Mouse (Mus musculus) splenic B cell, adult 2 months (primary cell): ENCODE results near the gene Vps26b.

ENCODE experiments used
- DNase-seq: peaks from one replicate; pipeline ENCODE4 v3.0.0-alpha.2; 2011; ENCODE audit warnings: low read depth, low spot score
- H3K27me3 ChIP-seq: 2 replicates; pipeline ENCODE4 v1.6.1; 2012; ENCODE audit warnings: mild to moderate bottlenecking, low read length, moderate library complexity, mixed read lengths; ENCODE audit not compliant: control insufficient read depth, poor library complexity, insufficient read depth, severe bottlenecking
- H3K36me3 ChIP-seq: 2 replicates; pipeline ENCODE4 v1.6.1; 2012; ENCODE audit warnings: mild to moderate bottlenecking, low read length, moderate library complexity, mixed read lengths; ENCODE audit not compliant: control insufficient read depth, poor library complexity, insufficient read depth, severe bottlenecking

Gene Vps26b

GRCm38 (mm10) chr9:27005933-27006332 lies 23.9 kb downstream of the Vps26b start:
- Histone ChIP-seq H3K27me3 (no peaks in the 10 kb centered on the region), H3K36me3 (no peaks in the 10 kb centered on the region)
- DNase-seq: no peak

GRCm38 (mm10) chr9:27005231-27005630 lies 24.6 kb downstream of the Vps26b start:
- H3K27me3 ChIP-seq: no peaks in the 10 kb centered on the region
- DNase-seq: no peak

GRCm38 (mm10) chr9:26999461-27000395 lies 30.1 kb downstream of the Vps26b start, which contains the start of the genes Acad8 and Thyn1:
TSS of gene Acad8 (minus strand) at chr9:26999566.
TSS of gene Thyn1 (plus strand) at chr9:26999710.
- Histone ChIP-seq H3K27me3 (no peaks in the 10 kb centered on the region), H3K36me3 (no peaks in the 10 kb centered on the region)
- DNase-seq: peak; percentile 93

More at GRCm38 (mm10) chr9:27005231-27005630, 24.6 kb downstream of the Vps26b start:
- H3K36me3 ChIP-seq: no peaks in the 10 kb centered on the region

- H3K27me3 ChIP-seq: no peaks in the 10 kb centered on the region
- DNase-seq: no peak
Measured at GRCm38 (mm10) chr9:26998669-26999460, 31.0 kb downstream of the Vps26b start.

GRCm38 (mm10) chr9:26997501-26997900 lies 32.4 kb downstream of the Vps26b start:
- H3K36me3 ChIP-seq: no peaks in the 10 kb centered on the region
- DNase-seq: no peak
- no peaks in the 10 kb centered on the region for H3K27me3 ChIP-seq

More at GRCm38 (mm10) chr9:26998669-26999460, 31.0 kb downstream of the Vps26b start:
- H3K36me3 ChIP-seq: no peaks in the 10 kb centered on the region

- Histone ChIP-seq H3K36me3 (no peaks in the 10 kb centered on the region), H3K27me3 (no peaks in the 10 kb centered on the region)
- DNase-seq: peak; percentile 36
Measured at GRCm38 (mm10) chr9:26997062-26997461, 32.8 kb downstream of the Vps26b start.

GRCm38 (mm10) chr9:26993900-26994299 lies 36.0 kb downstream of the Vps26b start:
- no peaks in the 10 kb centered on the region for H3K36me3 ChIP-seq
- H3K27me3 ChIP-seq: no peaks in the 10 kb centered on the region
- no peak for DNase-seq

GRCm38 (mm10) chr9:26993118-26993517 lies 36.7 kb downstream of the Vps26b start:
- no peak for DNase-seq
- no peaks in the 10 kb centered on the region for H3K27me3 ChIP-seq
- H3K36me3 ChIP-seq: no peaks in the 10 kb centered on the region

GRCm38 (mm10) chr9:26990181-26990580 lies 39.7 kb downstream of the Vps26b start:
- no peak for DNase-seq
- no peaks in the 10 kb centered on the region for H3K36me3 ChIP-seq
- H3K27me3 ChIP-seq: no peaks in the 10 kb centered on the region

GRCm38 (mm10) chr9:26985668-26986277 lies 44.1 kb downstream of the Vps26b start:
- DNase-seq: no peak

GRCm38 (mm10) chr9:26985090-26985613 lies 44.7 kb downstream of the Vps26b start:
- no peaks in the 10 kb centered on the region; the same call in 1 of the 2 replicates for H3K27me3 ChIP-seq
- no peaks in the 10 kb centered on the region for H3K36me3 ChIP-seq
- no peak for DNase-seq

More at GRCm38 (mm10) chr9:26985668-26986277, 44.1 kb downstream of the Vps26b start:
- Histone ChIP-seq H3K27me3 (no peaks in the 10 kb centered on the region; the same call in 1 of the 2 replicates), H3K36me3 (no peaks in the 10 kb centered on the region)

- Histone ChIP-seq H3K36me3 (no peaks in the 10 kb centered on the region), H3K27me3 (no peaks in the 10 kb centered on the region)
- DNase-seq: no peak
Measured at GRCm38 (mm10) chr9:26978776-26979175, 51.1 kb downstream of the Vps26b start.

- DNase-seq: no peak
- Histone ChIP-seq H3K36me3 (no peaks in the 10 kb centered on the region), H3K27me3 (no peaks in the 10 kb centered on the region)
Measured at GRCm38 (mm10) chr9:26977754-26978153, 52.1 kb downstream of the Vps26b start.
